Mouse (Mus musculus) C2C12 (cell line): Measurements from ENCODE around the gene Ppp4r2.

Experiments
- CEBPB ChIP-seq: IDR thresholded peaks from one replicate; pipeline ENCODE4 v1.6.1; 2011; ENCODE audit warnings: low read depth, mild to moderate bottlenecking, control low read depth, moderate library complexity
- CTCF ChIP-seq: IDR thresholded peaks from one replicate; pipeline ENCODE4 v1.5.1; 2011; ENCODE audit not compliant: control insufficient read depth, insufficient read depth, insufficient read length
- FOSL1 ChIP-seq: IDR thresholded peaks from one replicate; pipeline ENCODE4 v1.8.0; 2011; ENCODE audit warnings: mild to moderate bottlenecking, low read length; ENCODE audit not compliant: poor library complexity, insufficient read depth, severe bottlenecking
- MAX ChIP-seq: IDR thresholded peaks from one replicate; pipeline ENCODE4 v1.6.1; 2011; ENCODE audit warnings: mild to moderate bottlenecking, control low read depth
- MYOD1 ChIP-seq: IDR thresholded peaks from one replicate; pipeline ENCODE4 v1.6.1; 2011; ENCODE audit warnings: low read depth; ENCODE audit not compliant: control insufficient read depth, insufficient read length
- MYOG ChIP-seq: IDR thresholded peaks from one replicate; pipeline ENCODE4 v1.6.1; 2011; ENCODE audit not compliant: control insufficient read depth, insufficient read length; ENCODE audit errors: extremely low read depth
- USF1 ChIP-seq: IDR thresholded peaks from one replicate; pipeline ENCODE4 v1.6.1; 2011; ENCODE audit warnings: low read depth, mild to moderate bottlenecking, control low read depth, moderate library complexity

DNA sequence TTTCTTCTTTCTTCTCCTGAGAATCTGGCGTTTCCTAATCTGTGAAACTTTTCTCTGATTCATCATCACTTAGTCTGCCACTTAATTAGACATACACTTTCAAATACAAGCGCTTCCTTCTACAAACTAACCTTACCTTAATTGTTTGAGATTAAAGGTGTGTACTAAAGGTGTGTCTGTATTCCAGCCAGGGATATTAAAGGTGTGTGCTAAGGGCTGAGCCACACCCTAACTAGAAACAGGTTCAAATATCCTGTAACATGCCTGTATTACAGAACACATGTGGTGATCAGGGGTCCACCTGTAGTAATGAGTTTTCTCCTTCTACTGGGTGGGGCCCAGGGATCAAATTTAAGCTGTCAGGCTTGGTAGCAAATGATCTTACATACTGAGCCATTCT, 12.1 kb upstream of the Ppp4r2 start:
- TF ChIP-seq CTCF: no peak
- no peak for TF ChIP-seq MAX
- TF ChIP-seq MYOD1: no peak
- no peak for TF ChIP-seq CEBPB
- TF ChIP-seq USF1: no peak
- no peak for TF ChIP-seq FOSL1
- no peak for TF ChIP-seq MYOG
